Mouse (Mus musculus) intestine, embryonic 14.5 days (tissue): ENCODE measurements at regions not wholly inside any gene's neighbourhood (a gene's known extent, or its start where the extent isn't known, plus 50 kb on each side); places are given as distances from the start of the nearest gene placed in this dataset.

Experiments
- ATAC-seq: fragments of 200-750 bp; cut with Nextera tagmentation; replicated peaks from 2 replicates; pipeline ENCODE4 v1.8.0; 2017; ENCODE audit warnings: low read depth, moderate number of reproducible peaks, moderate TSS enrichment, moderate library complexity; ENCODE audit not compliant: low FRiP score, low TSS enrichment
- DNase-seq: peaks from one replicate; pipeline ENCODE4 v3.0.0-alpha.2; 2018; ENCODE audit warnings: low spot score
- H3K27ac ChIP-seq: fragments of 300-500 bp; sonication (generic); 2 replicates; pipeline ENCODE4 v1.5.1; 2014; ENCODE audit warnings: low read depth, mild to moderate bottlenecking, control low read depth
- H3K27me3 ChIP-seq: fragments of 300-500 bp; sonication (generic); replicated peaks from 2 replicates; pipeline ENCODE4 v1.6.1; 2014; ENCODE audit warnings: low read length, control low read depth; ENCODE audit not compliant: control insufficient read depth, insufficient read depth
- H3K36me3 ChIP-seq: fragments of 300-500 bp; sonication (generic); 2 replicates; pipeline ENCODE4 v1.6.1; 2014; ENCODE audit warnings: low read length, control low read depth; ENCODE audit not compliant: control insufficient read depth, insufficient read depth
- H3K4me1 ChIP-seq: fragments of 300-500 bp; sonication (generic); replicated peaks from 2 replicates; pipeline ENCODE4 v1.6.1; 2014; ENCODE audit warnings: low read length, control low read depth, mixed read lengths; ENCODE audit not compliant: control insufficient read depth, insufficient read depth
- H3K4me2 ChIP-seq: fragments of 300-500 bp; sonication (generic); 2 replicates; pipeline ENCODE4 v1.6.1; 2014; ENCODE audit warnings: low read length
- H3K4me3 ChIP-seq: fragments of 300-500 bp; sonication (generic); 2 replicates; pipeline ENCODE4 v1.5.1; 2014; ENCODE audit warnings: low read depth, low read length, control low read depth, mixed read lengths
- H3K9ac ChIP-seq: fragments of 300-500 bp; sonication (generic); 2 replicates; pipeline ENCODE4 v1.6.1; 2014; ENCODE audit warnings: mild to moderate bottlenecking, low read length
- H3K9me3 ChIP-seq: fragments of 300-500 bp; sonication (generic); 2 replicates; pipeline ENCODE4 v1.6.1; 2016; ENCODE audit warnings: low read length, control low read depth; ENCODE audit not compliant: control insufficient read depth
- WGBS: fragments of 180-500 bp; shearing (Covaris S2); extraction: QIAGEN DNeasy Blood & Tissue Kit; methylation state at CpG from one replicate; pipeline ENCODE4 v1.1.7; 2014; 5-methylcytosine and 5-hydroxymethylcytosine counted together

DNA sequence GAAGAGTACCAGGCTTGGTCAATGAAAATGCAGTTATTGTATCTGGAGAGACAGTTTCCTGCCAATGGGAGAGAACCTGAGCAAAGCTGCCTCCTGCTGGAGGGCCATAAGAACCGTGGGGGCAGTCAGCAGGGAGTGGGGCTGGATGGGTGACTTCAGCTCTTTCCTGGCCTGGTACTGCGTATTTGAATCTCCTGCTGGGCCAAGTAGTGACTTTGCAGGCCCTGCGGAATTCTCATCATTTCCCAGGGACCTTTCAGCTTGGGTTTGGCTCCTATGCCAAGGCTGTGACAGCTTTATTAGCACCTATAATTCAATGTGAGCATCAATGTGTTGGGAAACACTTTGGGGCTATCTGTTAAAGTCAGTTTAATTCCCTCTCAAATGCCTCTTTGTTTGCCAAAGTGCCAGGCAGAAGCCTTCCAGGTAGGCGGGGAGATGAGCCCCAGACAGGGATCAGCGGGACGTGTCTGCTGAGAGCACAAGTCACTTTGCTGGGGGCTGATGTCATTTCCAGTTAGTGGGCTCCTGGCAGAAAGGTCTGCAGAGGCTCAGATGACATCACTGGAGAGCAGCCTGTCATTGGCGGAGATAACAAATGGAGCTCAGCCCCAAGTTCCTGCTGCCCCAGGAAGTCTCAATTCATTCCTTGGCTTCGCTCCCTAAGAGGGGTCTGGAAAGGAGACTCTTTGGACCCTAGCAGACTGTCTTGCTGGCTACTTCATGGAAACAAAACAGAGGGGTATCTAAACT lies 630.5 kb downstream of the Insc start:
- no peaks in the 10 kb centered on the region for H3K36me3 ChIP-seq
- ATAC-seq: 0 out of 2 replicates have a peak, but pooled peaks have one; percentile 32
- H3K4me2 ChIP-seq: no peak overlapping the region
- H3K9me3 ChIP-seq: no peaks in the 10 kb centered on the region
- H3K27me3 ChIP-seq: no peaks in the 10 kb centered on the region
- peaks cover 6% of the 10 kb centered on the region for H3K4me1 ChIP-seq
- no peak for DNase-seq
- 27% methylated on average over 8 of the region's 8 CpGs for WGBS
- H3K4me3 ChIP-seq: no peak overlapping the region
- no peak overlapping the region for H3K27ac ChIP-seq
- no peak overlapping the region for H3K9ac ChIP-seq

GRCm38 (mm10) chr7:115376067-115376466 lies 632.6 kb downstream of the Insc start:
- no peaks in the 10 kb centered on the region for H3K9me3 ChIP-seq
- WGBS: 85% methylated on average over 4 of the region's 4 CpGs
- no peaks in the 10 kb centered on the region for H3K36me3 ChIP-seq
- ATAC-seq (no peak), DNase-seq (no peak)
- no peak overlapping the region for H3K4me3 ChIP-seq
- no peak overlapping the region for H3K27ac ChIP-seq
- no peaks in the 10 kb centered on the region for H3K27me3 ChIP-seq
- peaks cover 11% of the 10 kb centered on the region for H3K4me1 ChIP-seq
- no peak overlapping the region for H3K9ac ChIP-seq
- H3K4me2 ChIP-seq: no peak overlapping the region

GRCm38 (mm10) chr7:115378836-115379235 lies 635.3 kb downstream of the Insc start:
- no peak overlapping the region for H3K9ac ChIP-seq
- ATAC-seq: no peak

GRCm38 (mm10) chr7:115379600-115379999 lies 636.1 kb downstream of the Insc start:
- ATAC-seq (no peak), DNase-seq (no peak)
- H3K4me2 ChIP-seq: no peak overlapping the region
- H3K9me3 ChIP-seq: no peaks in the 10 kb centered on the region
- H3K9ac ChIP-seq: no peak overlapping the region
- no peaks in the 10 kb centered on the region for H3K36me3 ChIP-seq
- 45% methylated on average over 7 of the region's 7 CpGs for WGBS
- H3K4me3 ChIP-seq: no peak overlapping the region
- H3K27me3 ChIP-seq: no peaks in the 10 kb centered on the region
- H3K27ac ChIP-seq: no peak overlapping the region
- H3K4me1 ChIP-seq: peaks cover 4% of the 10 kb centered on the region

More at GRCm38 (mm10) chr7:115378836-115379235, 635.3 kb downstream of the Insc start:
- Histone ChIP-seq H3K27me3 (no peaks in the 10 kb centered on the region), H3K4me1 (peaks cover 11% of the 10 kb centered on the region), H3K9me3 (no peaks in the 10 kb centered on the region), H3K4me2 (no peak overlapping the region), H3K36me3 (no peaks in the 10 kb centered on the region), H3K27ac (no peak overlapping the region), H3K4me3 (no peak overlapping the region)
- 87% methylated on average over 3 of the region's 3 CpGs for WGBS
- no peak for DNase-seq

DNA sequence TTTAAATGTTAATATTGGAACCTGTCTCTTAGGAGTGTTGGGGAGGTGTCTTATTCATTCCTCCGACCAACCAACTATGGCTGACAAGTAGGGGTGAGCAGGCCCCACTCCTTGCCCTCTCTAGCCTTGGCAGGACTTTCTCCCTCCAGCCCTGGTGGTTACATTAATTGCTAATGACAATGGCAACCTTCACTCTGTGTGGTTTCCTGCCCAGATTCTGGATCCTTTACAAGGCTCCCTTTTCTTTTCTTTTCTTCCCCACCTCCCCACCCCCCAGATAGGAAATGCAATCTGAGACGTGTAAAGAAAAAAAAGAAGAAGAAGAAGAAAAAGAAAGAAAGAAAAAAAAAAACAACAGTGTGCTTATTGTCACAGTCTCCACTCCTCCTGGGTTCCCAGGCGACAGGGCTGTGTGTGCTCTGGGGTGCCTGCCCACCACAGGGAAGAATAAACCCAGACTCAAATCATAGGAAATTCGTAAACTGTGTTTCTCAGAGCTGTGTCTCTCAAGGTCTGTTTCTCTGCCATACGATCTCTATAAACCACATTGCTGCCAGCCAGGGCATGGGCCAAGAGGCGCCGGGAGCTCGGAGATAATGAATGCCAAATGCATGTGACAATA lies 637.6 kb downstream of the Insc start:
- WGBS: 59% methylated on average over 8 of the region's 8 CpGs
- Histone ChIP-seq H3K9ac (no peak overlapping the region), H3K4me2 (no peak overlapping the region)

DNA sequence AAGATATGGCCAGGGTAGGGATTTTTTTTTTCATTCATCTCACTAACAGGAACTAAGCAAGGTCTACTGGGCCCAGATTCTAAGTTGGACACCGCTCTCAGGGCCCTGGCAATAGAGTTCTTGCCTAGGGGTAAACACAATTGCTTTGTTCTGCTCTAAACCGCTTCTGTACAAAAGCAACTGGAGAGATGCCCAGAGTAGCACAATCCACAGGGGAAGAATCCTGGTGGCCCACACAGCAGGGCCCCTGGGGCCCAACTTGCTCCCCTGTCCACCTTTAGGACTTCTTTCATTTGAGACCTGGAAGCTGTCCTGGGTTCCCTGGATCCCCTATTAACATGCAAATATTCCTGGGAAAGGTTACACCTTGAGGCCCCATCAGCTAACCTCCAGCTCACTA lies 639.4 kb downstream of the Insc start:
- DNase-seq (no peak), ATAC-seq (no peak)
- H3K4me2 ChIP-seq: no peak overlapping the region
- H3K4me1 ChIP-seq: peaks cover 4% of the 10 kb centered on the region
- H3K36me3 ChIP-seq: no peaks in the 10 kb centered on the region
- H3K27me3 ChIP-seq: no peaks in the 10 kb centered on the region
- no peak overlapping the region for H3K27ac ChIP-seq
- no peaks in the 10 kb centered on the region for H3K9me3 ChIP-seq
- 72% methylated on average over 2 of the region's 2 CpGs for WGBS
- no peak overlapping the region for H3K9ac ChIP-seq
- no peak overlapping the region for H3K4me3 ChIP-seq

More for the DNA sequence above, 637.6 kb downstream of the Insc start:
- Histone ChIP-seq H3K4me3 (no peak overlapping the region), H3K4me1 (peaks cover 4% of the 10 kb centered on the region), H3K27ac (no peak overlapping the region), H3K36me3 (no peaks in the 10 kb centered on the region), H3K27me3 (no peaks in the 10 kb centered on the region), H3K9me3 (no peaks in the 10 kb centered on the region)
- ATAC-seq (no peak), DNase-seq (no peak)

DNA sequence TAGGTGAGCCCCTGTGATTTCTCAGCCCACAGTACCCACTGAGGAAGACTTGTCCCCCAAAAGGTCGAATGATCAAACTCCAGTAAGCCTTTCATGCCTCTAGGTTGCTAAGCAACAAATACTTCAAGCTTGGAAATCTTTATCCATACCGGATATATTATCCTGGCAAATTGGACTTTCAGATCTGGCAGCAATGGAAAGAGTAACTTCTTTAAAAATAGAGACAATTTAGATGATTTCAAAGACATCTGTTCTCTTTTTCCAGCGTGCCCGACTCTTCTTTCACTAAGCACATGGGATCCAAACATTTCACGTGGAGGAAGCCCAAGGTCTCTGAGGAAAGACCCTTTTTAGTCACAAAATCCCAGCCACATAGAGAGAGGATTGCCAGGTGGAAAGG lies 645.4 kb downstream of the Insc start:
- Histone ChIP-seq H3K36me3 (no peaks in the 10 kb centered on the region), H3K9ac (no peak overlapping the region), H3K4me1 (no peaks in the 10 kb centered on the region), H3K27me3 (no peaks in the 10 kb centered on the region), H3K9me3 (no peaks in the 10 kb centered on the region), H3K4me2 (no peak overlapping the region), H3K27ac (no peak overlapping the region), H3K4me3 (no peak overlapping the region)
- no peak for DNase-seq
- WGBS: 71% methylated on average over 5 of the region's 5 CpGs
- ATAC-seq: no peak

- no peaks in the 10 kb centered on the region for H3K27me3 ChIP-seq
- H3K9ac ChIP-seq: no peak overlapping the region
- H3K4me1 ChIP-seq: no peaks in the 10 kb centered on the region
- no peak overlapping the region for H3K4me3 ChIP-seq
- ATAC-seq (no peak), DNase-seq (no peak)
- no peaks in the 10 kb centered on the region for H3K36me3 ChIP-seq
- no peak overlapping the region for H3K4me2 ChIP-seq
- no peaks in the 10 kb centered on the region for H3K9me3 ChIP-seq
- no peak overlapping the region for H3K27ac ChIP-seq
- 66% methylated on average over 3 of the region's 3 CpGs for WGBS
Observed at GRCm38 (mm10) chr7:115392520-115392919, 646.1 kb downstream of the Sox6 start.

GRCm38 (mm10) chr7:115398202-115398601 lies 640.4 kb downstream of the Sox6 start:
- Histone ChIP-seq H3K27me3 (no peaks in the 10 kb centered on the region), H3K4me1 (no peaks in the 10 kb centered on the region), H3K4me2 (no peak overlapping the region), H3K4me3 (no peak overlapping the region), H3K27ac (no peak overlapping the region), H3K36me3 (no peaks in the 10 kb centered on the region), H3K9me3 (no peaks in the 10 kb centered on the region), H3K9ac (no peak overlapping the region)
- no peak for ATAC-seq
- DNase-seq: no peak
- 87% methylated on average over 2 of the region's 2 CpGs for WGBS
